Mouse (Mus musculus) liver (tissue): ENCODE results near the gene Gm20852.
"Not testable (repeated sequence)": the region's sequence is repeated elsewhere in the genome, so short reads cannot be mapped to it uniquely, and the experiment has no call there.

Experiments used
- DNase-seq: peaks from one replicate; pipeline ENCODE4 v3.0.0-alpha.2; 2020; ENCODE audit warnings: mixed read lengths

The Gm20852 gene

GRCm38 (mm10) chrY:66742023-66742422, at the start of gene Gm20852:
Gene Gm20852, minus strand, starts transcription at chrY:66742123.
- not testable (repeated sequence) for DNase-seq
